Mouse (Mus musculus): ENCODE data around the gene Gda.
A peak's percentile ranks its signal among the peaks of the same experiment; 100 is the strongest.

Gda gene

GRCm38 (mm10) chr19:21373073-21373755 is 100.0 kb downstream of the Gda start:
- DNase-seq (ENCODE audit: low spot score): peak; percentile 86

- no peak for DNase-seq (ENCODE audit: low spot score)
Observed at GRCm38 (mm10) chr19:21372395-21373072, 100.7 kb downstream of the Gda start.

DNA sequence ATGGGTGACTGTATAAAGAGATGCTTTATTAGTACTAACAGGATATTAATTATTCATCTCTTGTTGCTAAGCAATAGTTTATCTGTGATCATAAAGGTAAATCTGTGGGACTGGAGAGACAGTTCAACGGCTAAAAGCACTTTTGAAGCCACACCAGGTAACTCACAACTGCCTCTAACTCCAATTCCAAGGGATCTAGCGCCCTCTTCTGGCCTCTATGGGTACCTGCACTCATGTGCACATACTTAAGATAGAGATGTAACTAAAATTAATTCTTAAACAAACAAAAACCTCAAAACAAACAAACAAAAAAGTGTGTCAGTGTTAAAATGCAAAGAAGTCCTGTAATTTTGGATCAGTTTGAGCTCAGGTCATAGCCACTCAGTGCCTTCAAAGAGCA is 101.9 kb downstream of the Gda start:
- peak; percentile 10 for DNase-seq (ENCODE audit: low spot score)

GRCm38 (mm10) chr19:21370782-21371181 is 102.5 kb downstream of the Gda start:
- DNase-seq (ENCODE audit: low spot score): no peak

GRCm38 (mm10) chr19:21369175-21369574 is 104.1 kb downstream of the Gda start:
- no peak for DNase-seq (ENCODE audit: low spot score)

- peak; percentile 8 for DNase-seq (ENCODE audit: low spot score)
Observed at GRCm38 (mm10) chr19:21368595-21368994, 104.7 kb downstream of the Gda start.

DNA sequence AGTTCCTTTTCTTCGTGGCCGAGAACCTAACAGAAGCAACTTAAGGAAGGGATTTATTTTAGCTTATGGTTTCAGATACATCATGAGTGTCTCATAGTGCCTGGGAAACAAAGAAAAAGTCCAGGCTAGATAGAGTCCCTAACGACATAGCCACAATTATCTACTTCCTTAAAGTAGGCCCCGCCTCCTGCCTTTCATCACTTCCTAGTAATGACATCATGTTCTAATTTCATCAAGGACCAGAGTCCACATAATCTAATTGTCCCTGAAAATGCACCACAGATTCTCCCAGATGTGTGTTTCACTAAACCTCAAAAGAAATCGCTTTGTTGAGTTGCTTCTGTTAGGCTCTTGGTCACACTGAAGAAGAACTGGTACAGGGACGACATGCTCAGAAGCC is 115.5 kb downstream of the Gda start:
- no peak for DNase-seq (ENCODE audit: low spot score)

DNA sequence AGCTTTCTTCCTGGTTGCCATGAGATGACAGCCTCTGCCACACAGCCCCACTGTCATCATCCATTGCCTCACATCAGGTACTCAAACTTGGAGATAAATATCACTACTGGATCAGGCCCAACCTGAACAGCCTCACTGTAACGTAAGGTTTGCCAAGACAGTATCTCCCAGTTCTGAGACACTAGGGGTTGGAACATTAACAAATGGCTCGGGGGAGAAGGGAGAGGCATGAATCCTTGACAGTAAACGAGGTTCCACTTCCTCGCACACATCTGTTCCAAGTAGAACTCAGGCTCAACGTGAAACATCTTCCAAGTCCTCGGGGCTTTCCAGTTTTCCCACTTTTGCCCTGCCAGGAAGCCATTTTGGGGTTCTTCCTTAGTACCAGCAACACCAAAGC is 123.6 kb downstream of the Gda start:
- DNase-seq (ENCODE audit: low spot score): no peak

- no peak for DNase-seq (ENCODE audit: low spot score)
Observed at GRCm38 (mm10) chr19:21346646-21347045, 126.6 kb downstream of the Gda start.

Data from embryo, embryonic 10.5 days (tissue).